Mouse (Mus musculus) urinary bladder, adult 2 months (tissue): ENCODE data around the gene Aatk. TPM values are rescaled to one million over a fixed set of nuclear protein-coding genes. Genes with fewer than 3 reads are reported as not detected.

ENCODE experiments used
- DNase-seq: peaks from one replicate; pipeline ENCODE4 v3.0.0; 2022; ENCODE audit warnings: low spot score
- polyA plus RNA-seq: library from polyadenylated mRNA; depleted of rRNA; stranded (reverse); fragments of >200 nt; gene quantifications from 2 replicates; pipeline ENCODE4 v1.2.3, GENCODE M21; 2012; rRNA removed

The Aatk gene
- polyA plus RNA-seq: 15.2 and 15.3 TPM in 2 replicates

DNA sequence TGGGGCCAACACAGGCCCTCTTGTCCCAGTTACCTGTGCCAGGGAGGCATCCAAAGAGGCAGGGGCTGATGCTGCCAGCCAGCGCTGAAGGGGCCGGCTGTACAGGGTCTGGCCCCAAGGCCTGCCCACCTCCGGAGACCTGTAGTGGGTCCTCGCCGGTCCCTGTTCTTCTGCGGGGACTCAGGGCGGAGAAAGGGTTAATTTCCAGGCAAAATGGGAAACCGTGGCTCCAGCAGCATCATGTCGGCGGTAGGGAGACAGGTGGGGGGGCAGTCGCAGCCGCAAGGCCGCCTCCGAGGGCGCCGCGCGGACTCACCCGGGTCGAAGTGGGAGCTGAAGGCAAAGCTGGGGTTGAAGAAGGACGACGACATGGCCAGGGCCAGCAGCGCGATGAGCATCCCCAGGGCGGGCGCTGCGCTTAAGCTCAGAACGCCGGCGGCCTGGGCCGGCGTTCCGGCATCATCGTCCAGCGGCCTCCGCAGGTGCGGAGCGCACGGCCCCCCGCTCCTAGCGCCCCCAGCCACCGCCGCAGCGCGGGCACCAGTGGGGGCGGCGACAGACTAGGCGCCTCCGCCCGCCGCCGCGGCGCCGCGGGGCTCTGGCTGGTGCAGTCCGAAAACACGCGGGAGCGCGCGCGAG is at the start of gene Aatk:
Gene Aatk (minus strand): TSS at position 615 of the 639 bp plus-strand sequence.
- no peak for DNase-seq

GRCm38 (mm10) chr11:120092817-120093591 is 46.0 kb upstream of the Aatk start:
- DNase-seq: no peak

GRCm38 (mm10) chr11:120090661-120091060 is 43.7 kb upstream of the Aatk start:
- DNase-seq: no peak

DNA sequence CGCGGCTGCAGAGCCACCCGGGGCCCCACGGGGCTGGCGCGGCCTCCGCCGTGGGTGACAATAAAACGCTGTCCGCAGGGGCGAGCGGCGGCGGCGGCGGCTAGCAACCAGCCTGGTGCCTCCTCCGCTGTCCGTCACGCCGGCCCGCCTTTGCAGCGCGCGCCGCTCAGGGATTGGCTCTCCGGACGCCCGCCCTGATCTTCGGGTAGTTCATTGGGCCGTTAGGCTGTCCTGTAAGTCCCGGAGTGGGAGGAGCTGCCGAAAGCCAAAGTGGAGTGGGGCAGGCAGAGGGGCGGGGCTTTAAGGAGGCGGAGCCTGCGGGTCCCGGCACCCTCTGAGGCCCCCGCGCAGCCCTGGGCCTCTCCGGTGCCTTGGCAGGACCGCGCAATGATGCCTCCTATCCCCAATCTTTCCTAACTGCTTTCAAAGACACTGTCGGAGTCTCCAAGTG is 39.8 kb upstream of the Aatk start, which contains the start of gene Cep131:
Gene Cep131 (minus strand): TSS at position 126 of the 451 bp plus-strand sequence.
- DNase-seq: peak; percentile 87

DNA sequence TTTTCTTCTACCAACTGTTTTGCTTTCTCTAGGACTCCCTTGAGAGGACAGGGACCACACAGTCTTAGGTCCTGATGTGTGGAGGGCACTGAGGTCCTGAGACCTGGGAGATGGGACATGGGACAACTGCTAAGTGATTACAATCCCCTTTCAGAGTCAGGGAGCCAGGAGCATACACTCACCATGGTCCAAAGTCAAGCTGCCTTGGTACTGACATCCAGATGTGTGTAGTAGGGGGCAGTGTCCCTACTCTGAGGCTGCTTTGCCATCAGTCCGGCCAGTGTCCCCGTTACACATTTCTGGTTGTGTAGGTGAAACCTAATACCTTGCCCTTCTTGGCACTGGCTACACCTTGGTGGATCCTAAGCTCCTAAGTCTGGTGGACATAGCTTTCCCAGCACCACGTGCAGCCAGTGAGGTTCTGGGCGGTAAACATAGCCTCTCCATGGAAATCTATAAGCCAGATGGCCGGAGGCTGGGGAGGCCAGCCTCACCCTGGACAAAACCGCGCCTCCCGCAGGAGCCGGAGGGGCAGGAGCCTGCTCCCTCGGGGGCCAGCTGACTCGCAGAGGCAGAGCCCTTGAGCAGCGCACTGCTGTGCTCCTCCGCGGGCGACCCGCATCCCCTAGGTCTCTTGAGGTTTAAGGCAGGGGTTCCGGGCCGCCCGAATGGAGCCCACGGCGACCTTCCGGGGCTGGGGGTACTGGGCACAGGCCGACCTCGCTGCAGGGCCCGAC is 39.1 kb upstream of the Aatk start:
- DNase-seq: peak; percentile 39

- DNase-seq: no peak
Measured at GRCm38 (mm10) chr11:120080282-120080681, 33.3 kb upstream of the Aatk start.

DNA sequence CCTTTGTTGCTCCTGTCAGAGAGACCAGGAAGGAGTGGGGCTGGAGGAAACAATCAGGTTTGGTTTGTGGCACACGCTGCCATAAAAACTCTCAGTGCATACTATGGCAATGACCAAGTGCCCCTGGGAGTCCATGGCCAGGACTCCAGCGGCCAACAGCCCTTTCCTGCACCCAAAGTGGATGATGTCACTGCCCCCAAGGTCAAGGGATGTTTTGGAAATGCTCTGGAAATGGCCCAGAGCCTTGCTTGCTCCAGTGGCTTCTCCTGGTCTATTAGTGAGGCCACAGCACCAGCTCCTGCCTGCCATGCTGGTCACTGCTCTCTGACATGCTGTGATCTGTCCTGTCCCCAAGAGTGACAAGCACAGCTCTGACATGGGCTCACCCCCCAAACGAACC is 29.2 kb upstream of the Aatk start:
- DNase-seq: no peak

DNA sequence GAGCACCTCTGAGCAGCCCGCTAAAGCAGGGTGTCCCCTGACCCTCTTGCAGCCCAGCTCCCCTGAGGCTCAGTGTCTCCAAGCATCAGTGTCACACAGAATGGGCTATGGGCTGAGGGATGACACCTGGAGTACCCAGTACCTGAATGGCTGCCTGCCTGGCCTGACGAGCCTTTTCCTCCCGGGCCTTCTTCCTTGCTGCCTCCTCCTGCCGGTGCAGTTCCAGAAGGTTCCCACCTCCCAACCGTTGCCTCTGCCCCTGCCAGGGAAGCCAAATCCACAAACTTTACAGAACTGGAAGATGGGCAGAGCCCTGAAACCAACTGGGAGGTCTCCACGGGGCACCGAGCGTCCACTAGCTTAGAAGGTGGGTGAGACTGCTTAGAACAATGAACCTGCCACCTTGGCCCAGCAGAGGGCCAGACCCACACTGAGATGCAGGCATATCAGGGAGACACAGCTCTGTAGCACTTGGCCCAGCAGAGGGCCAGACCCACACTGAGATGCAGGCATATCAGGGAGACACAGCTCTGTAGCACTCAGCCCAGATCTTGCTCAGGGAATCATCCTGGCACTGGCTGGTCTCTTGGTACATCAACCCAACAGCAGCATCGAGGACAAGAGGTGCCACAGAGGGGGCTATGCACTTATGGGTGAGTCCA is 26.1 kb upstream of the Aatk start:
- DNase-seq: no peak

DNA sequence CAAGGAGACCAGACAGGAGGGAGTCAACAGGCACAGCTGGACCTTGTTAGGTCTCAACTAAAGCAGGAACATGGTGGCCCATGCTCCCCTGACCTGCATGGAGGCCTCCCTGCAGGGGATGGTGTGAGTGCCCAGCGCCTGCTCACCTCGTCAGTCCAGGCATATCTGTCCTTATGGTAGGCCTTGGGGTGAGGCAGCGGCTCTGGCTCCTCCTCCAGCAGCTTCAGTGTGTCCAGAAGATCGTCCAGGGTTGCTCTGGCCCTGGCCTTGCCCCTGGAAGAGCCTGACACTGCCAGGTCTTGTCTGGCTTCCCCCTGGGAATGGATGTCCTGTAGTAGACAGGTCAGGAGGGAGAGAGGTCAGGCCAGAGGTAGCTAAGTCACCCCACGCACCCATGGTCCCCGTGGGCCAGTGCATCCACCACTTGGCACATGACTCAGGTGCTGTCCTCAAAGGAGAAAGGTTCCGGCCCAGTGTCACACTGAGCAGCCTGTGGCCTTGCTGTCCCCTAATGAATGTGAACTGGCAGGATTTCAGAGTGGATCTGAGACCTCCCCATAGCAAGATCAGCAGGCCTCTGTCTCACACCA is 24.9 kb upstream of the Aatk start:
- no peak for DNase-seq

GRCm38 (mm10) chr11:120071065-120071464 is 24.1 kb upstream of the Aatk start:
- DNase-seq: no peak

DNA sequence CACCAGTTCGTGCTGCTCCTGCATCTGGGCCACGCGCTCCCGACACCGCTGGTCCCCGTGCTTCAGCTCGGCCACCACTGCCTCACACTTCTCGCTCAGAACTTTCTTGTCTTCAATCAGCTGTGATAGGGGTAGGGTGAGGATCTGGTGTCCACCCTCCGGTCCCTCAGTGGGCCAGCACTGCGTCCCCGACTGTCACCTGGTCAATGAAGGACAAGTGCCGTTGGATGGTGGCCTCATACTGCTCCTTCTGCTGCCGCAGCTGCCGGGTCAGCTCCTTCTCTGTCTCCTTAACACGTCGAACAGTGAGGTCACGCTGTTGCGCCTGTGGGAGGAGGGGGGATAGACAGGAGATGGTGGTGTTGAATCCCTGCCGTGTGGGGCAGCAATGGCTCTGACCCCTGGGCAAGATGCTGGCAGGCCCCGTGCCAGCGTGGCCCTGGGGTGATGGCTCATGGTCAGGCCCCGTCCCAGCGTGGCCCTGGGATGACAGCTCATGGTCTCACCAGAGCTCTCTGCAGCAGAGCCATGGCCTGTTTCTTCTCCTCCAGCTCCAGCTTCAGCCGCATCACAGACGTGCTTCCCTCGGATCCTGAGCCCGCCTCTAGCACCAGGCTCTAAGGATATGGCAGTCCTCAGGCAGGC is 23.4 kb upstream of the Aatk start:
- DNase-seq: no peak

GRCm38 (mm10) chr11:120069261-120069660 is 22.3 kb upstream of the Aatk start:
- DNase-seq: no peak

DNA sequence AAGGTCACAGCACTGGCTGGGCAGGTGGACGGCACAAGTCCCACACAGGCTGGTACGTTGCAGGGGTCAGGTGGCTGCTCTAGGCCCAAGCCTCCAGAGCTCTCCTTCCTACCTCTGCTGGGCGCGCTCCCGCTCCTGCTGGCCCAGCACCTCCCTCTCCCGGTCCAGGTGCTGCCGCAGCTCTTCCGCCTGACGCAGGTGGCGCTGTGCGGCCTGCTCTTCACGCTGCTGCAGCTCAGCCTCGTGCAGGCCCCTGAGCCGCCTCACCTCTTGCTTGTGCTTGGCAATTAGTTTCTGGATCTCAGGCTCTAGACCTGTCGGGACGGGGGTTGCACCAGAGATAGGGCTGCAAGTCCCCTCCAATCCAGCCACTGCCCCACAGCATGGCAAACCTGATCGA is 20.9 kb upstream of the Aatk start:
- DNase-seq: no peak

- no peak for DNase-seq
Measured at GRCm38 (mm10) chr11:120065291-120065690, 18.3 kb upstream of the Aatk start.

- no peak for DNase-seq
Measured at GRCm38 (mm10) chr11:120064668-120065040, 17.7 kb upstream of the Aatk start.

DNA sequence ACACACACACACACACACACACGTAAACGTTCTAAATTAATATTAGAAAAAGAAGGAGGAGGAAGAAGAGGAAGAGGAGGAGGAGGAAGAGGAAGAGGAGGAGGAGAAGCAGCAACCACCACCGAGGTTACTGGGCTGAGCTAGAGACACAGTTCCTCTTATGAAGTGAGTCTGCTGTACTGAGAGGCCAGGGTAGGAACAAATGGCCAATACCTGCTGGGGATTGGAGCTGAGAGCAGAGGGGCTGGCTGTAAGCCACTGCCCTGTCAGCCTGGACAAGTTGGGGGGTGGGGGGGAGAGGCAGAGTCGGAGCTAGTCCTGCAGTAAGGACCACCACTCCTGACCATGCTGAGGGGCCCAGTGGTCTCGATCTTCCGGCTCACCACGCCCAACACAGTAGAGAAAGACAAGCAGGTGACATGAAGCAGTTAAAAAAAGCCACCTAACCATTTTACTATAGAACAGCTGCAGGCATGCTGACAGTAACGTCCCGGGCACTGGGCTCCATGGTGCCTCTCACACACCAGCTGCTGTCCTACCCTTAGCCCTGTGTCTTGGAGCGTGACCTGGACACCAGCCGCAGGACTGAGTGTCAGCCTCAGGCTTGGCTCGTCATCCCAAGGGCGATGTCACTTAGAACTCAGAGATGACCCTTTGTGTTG is 17.2 kb upstream of the Aatk start:
- DNase-seq: no peak

- DNase-seq: no peak
Measured at GRCm38 (mm10) chr11:120063326-120063725, 16.4 kb upstream of the Aatk start.

DNA sequence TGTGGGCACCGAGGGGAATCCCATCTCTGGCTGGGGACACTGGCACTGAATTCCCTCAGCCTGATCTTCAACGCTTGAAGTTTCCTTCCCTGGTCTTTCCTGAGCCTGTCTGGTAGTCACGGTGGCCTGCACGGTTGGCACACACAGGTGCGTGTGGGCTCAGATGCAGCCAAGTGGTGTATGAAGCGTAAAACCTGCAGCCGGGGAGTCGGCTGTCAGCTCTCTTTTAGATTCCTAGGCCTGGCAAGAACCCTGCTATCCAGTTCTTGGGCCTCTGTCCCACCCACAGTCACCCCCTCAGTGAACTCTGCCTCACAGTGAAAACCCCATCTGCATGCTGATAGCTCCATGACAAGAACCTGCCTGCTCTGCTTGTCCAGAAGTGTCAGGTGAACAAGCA is 13.7 kb upstream of the Aatk start:
- no peak for DNase-seq

DNA sequence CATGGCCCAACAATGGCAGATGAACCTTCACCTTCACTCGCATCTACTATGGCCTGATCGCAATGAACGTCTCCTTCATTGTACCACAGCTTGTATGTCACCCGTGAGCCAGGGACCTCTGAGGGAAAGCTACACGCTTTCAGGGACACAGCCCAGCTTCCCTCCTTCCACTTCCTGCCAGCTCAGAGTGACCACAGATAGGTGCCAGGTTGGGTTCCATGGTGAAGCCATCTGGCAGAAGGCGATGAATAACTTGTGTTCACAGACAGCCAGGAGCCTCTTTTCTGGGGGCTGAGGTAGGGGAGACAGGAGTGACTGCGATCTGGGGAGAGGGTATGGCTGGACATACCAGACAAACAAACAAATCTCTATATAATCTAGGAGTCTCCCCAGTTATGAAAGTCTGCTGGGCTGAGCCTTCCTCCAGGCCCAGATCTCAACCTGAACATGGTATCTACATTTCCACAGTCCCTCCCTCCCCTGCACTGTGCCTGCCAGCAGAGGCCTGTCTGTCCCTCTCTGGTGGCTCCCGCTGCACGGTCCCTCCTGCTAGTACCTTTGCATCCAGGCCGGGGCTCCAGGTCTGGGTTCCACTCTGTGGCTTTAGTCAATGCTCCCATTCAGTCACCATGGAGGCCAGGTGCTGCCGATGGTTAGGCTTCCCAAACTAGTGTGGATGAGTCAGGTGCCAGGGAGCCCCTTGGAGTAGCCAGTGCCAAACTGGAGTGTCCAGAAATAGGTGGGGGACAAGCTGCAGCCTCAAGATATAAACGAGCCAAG is 9.2 kb upstream of the Aatk start:
- no peak for DNase-seq

- no peak for DNase-seq
Measured at GRCm38 (mm10) chr11:120053846-120054245, 6.9 kb upstream of the Aatk start.
